Mouse (Mus musculus): Measurements from ENCODE around the gene Dcaf10. TPM values are rescaled to one million over a fixed set of nuclear protein-coding genes. Genes with fewer than 3 reads are reported as not detected.
A peak's percentile ranks its signal among the peaks of the same experiment; 100 is the strongest.
"Not testable (repeated sequence)": the region's sequence is repeated elsewhere in the genome, so short reads cannot be mapped to it uniquely, and the experiment has no call there.

The Dcaf10 gene
- total RNA-seq, 4 experiments from 2014 or later, result 25.4 to 31.5 (median 27.6) TPM

- DNase-seq, result not testable (repeated sequence)
Observed at GRCm38 (mm10) chr4:45396211-45396610, 54.3 kb downstream of the Dcaf10 start.

GRCm38 (mm10) chr4:45398315-45398714, 56.4 kb downstream of the Dcaf10 start:
- not testable (repeated sequence) for DNase-seq

GRCm38 (mm10) chr4:45399421-45400210, 57.7 kb downstream of the Dcaf10 start:
- DNase-seq, result no peak

- DNase-seq, result no peak
Observed at GRCm38 (mm10) chr4:45402281-45402680, 60.4 kb downstream of the Dcaf10 start.

GRCm38 (mm10) chr4:45402878-45403498, 61.1 kb downstream of the Dcaf10 start:
- DNase-seq, result no peak

GRCm38 (mm10) chr4:45403499-45403878, 61.6 kb downstream of the Dcaf10 start:
- DNase-seq, result no peak

- DNase-seq, result no peak
Observed at GRCm38 (mm10) chr4:45404086-45404485, 62.2 kb downstream of the Dcaf10 start.

GRCm38 (mm10) chr4:45405315-45405714, 63.4 kb downstream of the Dcaf10 start:
- DNase-seq, result no peak

- DNase-seq, result no peak
Observed at GRCm38 (mm10) chr4:45406397-45406796, 64.5 kb downstream of the Dcaf10 start.

- DNase-seq, result no peak
Observed at GRCm38 (mm10) chr4:45407001-45407702, 65.3 kb downstream of the Dcaf10 start.

- no peak for DNase-seq
Observed at GRCm38 (mm10) chr4:45407703-45408334, 65.9 kb downstream of the Dcaf10 start.

- peak; percentile 87 for DNase-seq
Observed at GRCm38 (mm10) chr4:45408427-45409132, 66.7 kb downstream of the Dcaf10 start, which contains the start of gene Slc25a51. Gene Slc25a51 (minus strand): TSS chr4:45408766.

- peak; percentile 71 for DNase-seq
Observed at GRCm38 (mm10) chr4:45409270-45409669, 67.4 kb downstream of the Dcaf10 start.

GRCm38 (mm10) chr4:45411181-45411790, 69.4 kb downstream of the Dcaf10 start:
- DNase-seq, result no peak

- DNase-seq, result no peak
Observed at GRCm38 (mm10) chr4:45412433-45413192, 70.7 kb downstream of the Dcaf10 start.

- DNase-seq, result no peak
Observed at GRCm38 (mm10) chr4:45413674-45414338, 71.9 kb downstream of the Dcaf10 start.

- DNase-seq, result no peak
Observed at GRCm38 (mm10) chr4:45416314-45416713, 74.4 kb downstream of the Dcaf10 start.

- DNase-seq, result no peak
Observed at GRCm38 (mm10) chr4:45418229-45418950, 76.5 kb downstream of the Dcaf10 start.

GRCm38 (mm10) chr4:45419051-45419450, 77.2 kb downstream of the Dcaf10 start:
- no peak for DNase-seq

- DNase-seq, result no peak
Observed at GRCm38 (mm10) chr4:45420733-45421132, 78.8 kb downstream of the Dcaf10 start.

All from adrenal gland, adult 8-10 months (tissue).